Comparison of ENCODE assay signal across 8 mouse cellular contexts in the genomic region with DNA sequence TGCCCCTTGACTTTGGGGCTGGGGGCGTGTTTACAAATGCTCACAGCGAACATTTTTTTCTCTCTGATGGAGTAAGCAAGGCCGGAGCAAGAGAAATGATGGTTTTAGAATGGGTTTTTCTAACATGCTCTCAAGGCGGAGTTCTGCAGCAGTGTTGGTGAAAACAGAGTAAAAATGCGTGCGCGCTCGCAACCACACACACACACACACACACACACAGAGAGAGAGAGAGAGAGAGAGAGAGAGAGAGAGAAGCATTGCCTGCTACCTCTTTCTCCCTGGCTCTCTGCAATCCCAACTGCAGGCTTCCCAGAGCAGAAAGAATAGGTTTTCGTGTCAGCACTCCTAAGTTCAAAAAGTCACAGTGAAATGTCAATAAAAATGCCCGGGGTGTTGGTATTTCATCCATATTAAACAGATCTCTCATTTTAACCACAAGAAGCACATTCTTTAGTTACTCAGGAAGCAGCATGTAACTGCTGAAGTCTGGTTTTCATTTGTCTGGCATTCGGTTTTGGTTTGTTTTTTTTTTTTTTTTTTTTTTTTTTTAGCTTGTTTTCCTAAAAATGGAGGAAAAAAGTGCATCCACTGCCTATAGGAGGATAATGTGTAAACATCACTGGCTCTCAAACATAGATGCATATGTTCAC. TPM values are rescaled to one million over a fixed set of nuclear protein-coding genes. Genes with fewer than 3 reads are reported as not detected.
DNase-seq lines count a peak whose midpoint lies in the region; ATAC-seq and TF ChIP-seq lines count a peak whose summit lies in the region.

No protein-coding gene starts in this region.

- TF ChIP-seq POLR2A in spleen, adult 2 months (IDR thresholded peaks at IDR 0.05; ENCODE audit: low read depth, low read length): no peak
- no peak for TF ChIP-seq POLR2A in limb, embryonic 14.5 days (IDR thresholded peaks at IDR 0.05; ENCODE audit: borderline replicate concordance, extremely low read depth, insufficient read depth, insufficient read length)

- peaks cover 6% of the 10 kb centered on the region; the same call in 1 of the 2 replicates for H3K4me1 ChIP-seq in spleen, adult 2 months (ENCODE audit: control insufficient read depth, insufficient read depth, insufficient read length)
- H3K4me1 ChIP-seq in limb, embryonic 14.5 days (ENCODE audit: control insufficient read depth, insufficient read depth, low read length): peaks cover 8% of the 10 kb centered on the region

- no peaks in the 10 kb centered on the region for H3K9me3 ChIP-seq in limb, embryonic 14.5 days (ENCODE audit: control insufficient read depth, low read length)

- H3K36me3 ChIP-seq in spleen, adult 2 months (ENCODE audit: control insufficient read depth, insufficient read depth, low read length): no peaks in the 10 kb centered on the region
- H3K36me3 ChIP-seq in limb, embryonic 14.5 days (ENCODE audit: control insufficient read depth, insufficient read depth, low read length): no peaks in the 10 kb centered on the region

- H3K9ac ChIP-seq in limb, embryonic 14.5 days (ENCODE audit: low read depth, low read length, severe bottlenecking): peak overlapping the region; percentile 85

- ATAC-seq in CD4-positive, CD25-positive, alpha-beta regulatory T cell, adult 4 months: no peak
- no peak for ATAC-seq in limb, embryonic 14.5 days (ENCODE audit: low FRiP score, low read depth)

- DNase-seq in CD4-positive, CD25-positive, alpha-beta regulatory T cell, adult 2 months (ENCODE audit: low read depth, low spot score): peak; percentile 56
- DNase-seq in spleen, adult 2 months (ENCODE audit: low read depth in 1 of 2, low spot score in 2 of 2): no peak
- no peak for DNase-seq in spleen, postnatal 36 days (ENCODE audit: low spot score in 2 of 2)
- peak; percentile 70 for DNase-seq in limb, embryonic 14.5 days (ENCODE audit: low spot score)
- DNase-seq in ovary, postnatal 14 days (ENCODE audit: low spot score): no peak
- no peak for DNase-seq in urinary bladder, postnatal 25 days (ENCODE audit: low spot score)
- DNase-seq in retina, embryonic 14.5 days (ENCODE audit: low spot score): no peak

- no peak for TF ChIP-seq CTCF in spleen, adult 2 months (IDR thresholded peaks at IDR 0.05; ENCODE audit: extremely low read depth, insufficient read depth, insufficient read length, insufficient replicate concordance)

- peak overlapping the region; percentile 93 for H3K4me3 ChIP-seq in spleen, adult 2 months (ENCODE audit: extremely low read depth, insufficient read depth, insufficient read length)
- H3K4me3 ChIP-seq in limb, embryonic 14.5 days (replicated peaks; ENCODE audit: low read length): peak overlapping the region; percentile 85

- 3% methylated on average over 11 of the region's 11 CpGs for whole genome bisulfite sequencing in spleen, adult 2 months
- 4% methylated on average over 11 of the region's 11 CpGs for WGBS in limb, embryonic 14.5 days

- H3K4me2 ChIP-seq in limb, embryonic 14.5 days (replicated peaks; ENCODE audit: low read depth, low read length, severe bottlenecking): peak overlapping the region; percentile 71

- peak overlapping the region; percentile 82 for H3K27ac ChIP-seq in spleen, adult 2 months (ENCODE audit: insufficient read depth, low read length)
- H3K27ac ChIP-seq in limb, embryonic 14.5 days (replicated peaks; ENCODE audit: low read depth, low read length): peak overlapping the region; percentile 93

- no peaks in the 10 kb centered on the region for H3K27me3 ChIP-seq in spleen, adult 2 months (ENCODE audit: control insufficient read depth, insufficient read depth, low read length)
- no peaks in the 10 kb centered on the region for H3K27me3 ChIP-seq in limb, embryonic 14.5 days (ENCODE audit: control insufficient read depth, insufficient read depth, low read length)

RNA-seq across cellular contexts. Expression of a gene that starts 0.7 kb away (rescaled TPM):
- 100 to 1,000 TPM; 119 to 141 TPM for polyA plus RNA-seq in CD4-positive, CD25-positive, alpha-beta regulatory T cell, adult 4 months (2017; shearing (Covaris generic))
- 6.4 TPM in 2 replicates for polyA plus RNA-seq in spleen, adult 2 months (2012; rRNA removed)
- polyA plus RNA-seq in limb, embryonic 14.5 days (2012; rRNA removed): 20.4 and 22.2 TPM in 2 replicates
- 25.2 and 30.3 TPM in 2 replicates for polyA plus RNA-seq in limb, embryonic 14.5 days (2014; fragmentation: Nextera tagmentation; extraction: Ambion mirVana)

RNA-seq across cellular contexts. Expression of a gene that starts 8.1 kb away (rescaled TPM):
- polyA plus RNA-seq in CD4-positive, CD25-positive, alpha-beta regulatory T cell, adult 4 months (2017; shearing (Covaris generic)): 100 to 1,000 TPM; 106 to 112 TPM
- polyA plus RNA-seq in spleen, adult 2 months (2012; rRNA removed): 5.1 and 6.6 TPM in 2 replicates
- 47.2 and 70.9 TPM in 2 replicates for polyA plus RNA-seq in limb, embryonic 14.5 days (2012; rRNA removed)
- polyA plus RNA-seq in limb, embryonic 14.5 days (2014; fragmentation: Nextera tagmentation; extraction: Ambion mirVana): 156 and 158 TPM in 2 replicates

Comparison
In these comparisons a context has a peak if more than half of its experiments do, and no peak if none do; other contexts are left out.
1. DNase-seq: peak in CD4-positive, CD25-positive, alpha-beta regulatory T cell, adult 2 months (single experiment) and limb, embryonic 14.5 days (single experiment); none in spleen, adult 2 months (0 of 2), spleen, postnatal 36 days (0 of 2), ovary, postnatal 14 days (single experiment), urinary bladder, postnatal 25 days (single experiment) and retina, embryonic 14.5 days (single experiment).